Mouse (Mus musculus): ENCODE measurements around the gene Slc4a1. TPM values are rescaled to one million over a fixed set of nuclear protein-coding genes. Genes with fewer than 3 reads are reported as not detected.

Gene Slc4a1
- total and polyA plus RNA-seq, 3 experiments, result 0.02 to 0.49 (median 0.35) TPM

DNA sequence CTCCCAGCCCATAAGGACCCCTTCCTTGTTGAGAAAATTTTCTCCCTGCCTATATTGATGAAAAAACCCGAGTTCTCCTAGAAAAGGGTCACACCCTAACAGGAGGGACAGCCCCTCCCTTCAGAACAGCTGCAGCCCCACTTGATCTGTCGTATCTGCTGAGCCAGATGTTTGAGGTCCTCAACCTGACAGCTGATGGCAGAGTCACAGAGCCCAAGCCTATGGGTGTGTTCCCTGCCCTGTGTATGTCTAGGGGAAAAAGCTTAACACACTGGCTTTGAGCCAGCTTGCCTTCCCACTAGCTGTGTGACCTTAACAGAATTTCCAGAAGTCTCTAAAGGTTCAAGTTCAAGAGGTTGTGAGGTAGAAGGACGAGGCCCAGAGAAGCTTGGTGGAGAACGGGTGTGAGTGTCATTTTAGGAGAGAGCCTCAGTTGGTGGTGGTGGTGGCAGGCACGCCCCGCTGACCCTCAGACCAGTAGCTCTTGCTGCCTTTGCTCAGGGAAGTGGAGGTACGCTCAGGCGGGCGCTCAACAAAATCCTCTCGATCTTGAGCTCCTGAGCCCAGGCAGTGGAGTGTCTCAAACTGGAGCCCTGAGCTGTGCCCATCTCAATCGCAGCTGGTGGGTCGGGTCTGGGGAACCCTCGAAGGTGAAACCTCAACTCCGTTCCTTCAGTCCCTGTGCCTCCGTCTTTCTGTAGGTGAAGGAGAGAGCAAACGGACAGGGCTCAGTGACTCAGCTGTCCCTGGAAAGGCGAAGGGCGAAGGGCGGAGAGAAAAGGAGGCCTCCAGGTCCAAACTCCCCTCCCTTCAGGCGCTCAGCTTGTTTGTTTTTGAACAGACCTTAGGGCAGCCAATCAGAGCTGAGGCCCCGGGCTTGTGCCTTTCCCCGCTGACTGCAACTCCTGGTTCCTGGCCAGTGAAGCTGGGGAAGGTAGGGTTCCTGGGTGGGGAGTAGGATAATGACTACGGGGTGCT, 9.5 kb upstream of the Slc4a1 start:
- peak; percentile 93 for DNase-seq

GRCm38 (mm10) chr11:102374108-102374725, 8.2 kb upstream of the Slc4a1 start:
- DNase-seq, result no peak

- DNase-seq, result no peak
These were observed 7.6 kb upstream of the Slc4a1 start for GRCm38 (mm10) chr11:102373646-102374045.

GRCm38 (mm10) chr11:102372936-102373335, 6.9 kb upstream of the Slc4a1 start:
- no peak for DNase-seq

DNA sequence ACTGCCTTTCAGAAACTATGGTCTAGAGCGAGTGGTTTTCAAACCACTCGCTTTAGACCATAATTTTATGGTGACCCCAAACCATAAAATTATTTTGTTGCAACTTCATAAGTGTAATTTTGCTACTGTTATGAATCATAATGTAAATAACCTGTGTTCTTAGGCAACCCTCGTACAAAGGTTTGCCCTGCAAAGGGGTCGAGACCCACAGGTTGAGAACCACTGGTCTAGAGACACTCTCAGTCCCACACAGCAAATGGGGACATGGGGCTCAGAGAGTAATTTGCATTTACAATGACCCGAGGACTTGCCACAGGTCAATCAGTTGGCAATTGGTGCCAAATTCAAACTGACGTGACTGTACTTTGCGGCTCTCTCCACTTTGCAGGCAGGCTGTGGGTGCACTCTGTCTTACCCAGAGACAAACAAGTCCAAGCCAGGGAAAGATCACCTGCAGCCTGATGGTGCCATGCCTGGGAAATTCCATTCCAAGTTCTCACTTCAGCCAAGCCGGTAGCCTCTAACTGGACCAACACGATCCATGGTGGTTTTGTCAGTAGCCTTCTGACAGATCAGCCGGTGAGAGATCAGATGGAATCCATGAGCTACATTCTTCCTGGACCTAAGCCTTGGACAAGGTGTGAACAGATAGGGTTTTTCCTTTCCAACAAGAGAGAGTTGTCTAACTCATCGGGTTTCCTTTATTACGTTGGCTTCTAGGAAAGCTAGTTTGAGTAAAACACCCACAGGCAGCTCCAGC, 6.1 kb upstream of the Slc4a1 start:
- DNase-seq, result no peak

DNA sequence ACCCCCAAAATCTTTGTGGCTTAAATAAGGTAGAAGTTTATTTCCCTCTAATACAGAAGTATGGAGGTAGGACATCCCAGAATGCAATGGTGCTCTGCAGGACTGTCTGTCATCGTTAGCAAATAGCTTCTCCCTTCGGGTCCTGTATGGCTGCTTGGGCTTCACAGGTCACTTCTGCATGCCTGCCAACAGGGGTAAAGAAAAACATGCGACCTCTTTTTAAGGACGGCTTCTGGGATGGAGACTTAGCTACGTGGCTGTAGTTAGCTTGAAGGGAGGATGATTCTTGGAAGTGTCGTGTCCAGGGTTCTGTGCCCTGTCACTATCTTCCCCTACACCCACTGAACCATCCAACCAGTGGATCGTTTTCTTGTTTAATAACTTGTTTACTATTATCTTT, 4.3 kb upstream of the Slc4a1 start:
- no peak for DNase-seq

GRCm38 (mm10) chr11:102369263-102369662, 3.3 kb upstream of the Slc4a1 start:
- DNase-seq, result no peak

DNA sequence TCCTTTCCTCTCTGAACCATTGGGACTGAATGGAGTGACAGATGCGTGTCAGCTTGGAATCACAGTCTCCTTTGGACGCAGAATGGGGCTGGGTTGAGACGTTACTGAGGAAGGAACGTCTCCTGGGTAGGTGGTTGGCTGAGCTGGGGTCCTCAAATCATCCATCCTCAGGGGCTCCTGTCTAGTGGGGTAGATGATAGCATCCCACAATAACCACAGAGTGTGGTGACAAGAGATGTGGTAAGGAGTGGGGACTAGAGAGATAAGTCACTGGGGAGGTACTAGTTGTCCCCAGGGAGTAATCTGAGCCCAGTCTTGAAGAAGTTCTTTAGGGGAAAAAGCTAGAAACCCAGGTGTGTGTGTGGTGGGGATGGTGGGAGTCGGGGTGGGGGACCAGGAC, 2.3 kb upstream of the Slc4a1 start:
- DNase-seq, result no peak

- DNase-seq, result no peak
These were observed 1.7 kb upstream of the Slc4a1 start for GRCm38 (mm10) chr11:102367504-102368280.

- no peak for DNase-seq
These were observed 304 bp downstream of the Slc4a1 start for GRCm38 (mm10) chr11:102365699-102366098.

GRCm38 (mm10) chr11:102364570-102365371, 1.2 kb downstream of the Slc4a1 start:
- DNase-seq, result no peak

DNA sequence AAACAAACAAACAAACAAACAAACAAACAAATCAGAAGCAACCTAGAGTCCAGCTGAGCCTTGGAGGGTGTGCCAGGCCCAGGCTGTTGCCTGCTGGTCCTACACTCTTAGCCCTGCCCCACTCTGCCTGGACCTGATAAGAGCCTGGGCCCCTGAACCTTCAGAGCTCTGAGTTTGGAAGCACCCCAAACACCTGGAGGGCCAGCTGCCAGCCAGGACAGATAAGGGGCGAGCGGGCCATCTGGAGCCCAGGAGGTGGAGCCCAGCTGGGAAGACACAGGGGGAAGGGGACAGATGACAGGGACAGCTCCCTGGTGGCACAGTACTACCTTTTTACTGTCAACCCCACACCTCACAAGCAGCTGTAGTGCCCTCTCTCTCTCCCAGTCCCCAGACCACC, 2.4 kb downstream of the Slc4a1 start:
- DNase-seq, result no peak

DNA sequence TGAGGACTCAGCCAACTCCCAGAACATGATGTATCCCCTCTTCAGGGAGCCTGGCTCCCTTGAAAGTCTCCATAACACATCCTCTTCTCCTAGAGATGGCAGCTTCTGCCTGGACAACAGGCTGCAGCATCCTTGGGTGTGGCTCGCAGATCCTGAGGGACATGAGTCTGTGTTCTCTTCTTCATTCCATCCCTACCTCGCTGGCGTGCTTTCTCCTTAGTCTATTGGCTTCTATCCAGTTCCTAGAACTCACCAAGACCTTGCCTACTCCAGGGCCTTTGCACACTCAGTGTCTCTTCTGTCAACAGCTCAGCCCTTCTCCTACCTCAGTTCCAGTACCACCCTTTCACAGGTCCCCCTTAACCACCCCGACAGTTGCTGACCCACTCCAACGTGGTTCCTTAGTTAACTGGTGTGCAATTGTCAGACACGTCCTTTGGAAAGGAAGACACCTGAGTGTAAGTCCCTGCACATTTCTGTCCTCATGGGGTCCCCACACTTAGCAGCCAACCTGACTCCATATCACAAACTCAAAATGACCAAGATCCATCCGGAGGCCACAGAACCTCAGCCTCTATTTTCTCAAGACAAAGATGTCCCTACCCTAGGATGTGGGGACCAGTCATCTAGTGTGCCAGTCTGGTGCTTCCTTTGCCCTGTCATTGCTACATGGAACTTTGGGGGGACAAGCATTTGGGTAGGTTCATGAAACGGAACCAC, 4.1 kb downstream of the Slc4a1 start:
- DNase-seq, result no peak

DNA sequence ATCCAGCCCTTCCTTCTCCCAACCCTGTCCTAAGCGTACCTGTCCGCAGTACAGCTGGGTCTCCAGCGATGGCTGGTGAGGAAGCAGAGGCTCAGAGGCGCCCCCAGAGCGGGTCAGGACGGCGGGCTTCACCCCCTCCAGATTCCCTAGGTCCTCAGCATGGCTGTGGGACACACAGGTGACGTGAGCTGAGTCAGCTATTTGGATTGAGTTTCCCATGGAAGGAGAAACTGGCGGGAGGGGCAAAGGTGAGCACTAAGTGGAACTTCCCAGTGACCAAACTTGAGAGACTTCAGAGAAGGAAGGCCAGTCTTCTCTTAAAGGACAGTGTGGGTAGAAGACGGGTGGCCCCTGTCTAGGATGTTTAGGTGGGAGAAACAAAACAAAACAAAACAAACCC, 7.6 kb downstream of the Slc4a1 start:
- DNase-seq, result no peak

DNA sequence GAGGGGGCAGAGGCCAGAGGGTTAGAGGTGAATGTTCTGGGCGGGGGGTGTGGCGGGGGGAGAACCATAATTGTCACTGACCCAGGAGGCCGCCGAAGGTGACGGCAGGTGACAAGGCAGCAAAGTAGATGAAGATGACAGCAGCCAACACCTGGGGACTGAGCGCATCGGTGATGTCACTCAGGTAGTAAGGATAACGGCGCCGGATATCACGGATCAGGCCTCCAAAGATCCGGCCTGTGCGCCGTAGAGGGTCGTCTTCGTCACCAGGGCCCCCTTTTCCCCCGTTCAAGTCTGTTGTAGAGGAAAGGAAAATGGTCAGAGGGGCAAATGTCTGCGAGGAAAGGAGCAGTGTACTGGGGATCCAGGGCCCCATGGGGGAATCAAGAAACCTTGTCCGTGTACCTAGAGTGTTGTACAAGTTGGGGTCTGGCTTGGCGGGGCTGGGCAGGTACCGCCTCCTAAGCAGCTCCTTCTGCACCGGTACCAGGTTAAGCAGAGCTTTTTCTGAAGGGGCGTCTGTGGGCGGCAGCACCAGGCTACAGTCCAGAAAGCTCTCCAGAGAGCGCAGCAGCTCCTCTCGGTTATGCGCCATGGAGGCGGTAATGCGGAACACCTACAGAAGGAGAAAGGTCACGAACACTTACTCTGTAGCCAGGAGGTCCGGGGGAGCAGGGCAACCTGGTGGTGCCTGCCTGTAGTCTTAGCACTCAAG, 9.2 kb downstream of the Slc4a1 start:
- DNase-seq, result no peak

DNA sequence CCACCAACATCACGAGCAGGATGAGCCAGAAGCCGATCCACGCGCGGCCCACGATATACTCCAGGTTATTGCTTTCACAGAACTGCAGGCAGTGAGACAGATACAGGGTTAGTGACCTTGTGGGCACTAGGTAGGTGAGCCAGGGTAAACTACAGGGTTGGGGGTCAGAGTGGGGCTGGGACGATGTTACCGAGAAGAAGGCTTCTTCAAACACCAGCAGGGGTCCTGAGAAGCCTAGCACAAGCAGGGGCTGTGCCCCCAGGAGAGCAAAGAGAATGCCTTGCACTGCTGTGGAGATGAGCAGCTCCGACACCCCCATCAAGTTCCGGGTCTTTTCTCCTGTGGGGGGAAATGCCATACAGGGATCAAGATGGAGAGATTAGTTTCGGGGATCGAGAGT, 9.8 kb downstream of the Slc4a1 start:
- DNase-seq, result no peak

DNA sequence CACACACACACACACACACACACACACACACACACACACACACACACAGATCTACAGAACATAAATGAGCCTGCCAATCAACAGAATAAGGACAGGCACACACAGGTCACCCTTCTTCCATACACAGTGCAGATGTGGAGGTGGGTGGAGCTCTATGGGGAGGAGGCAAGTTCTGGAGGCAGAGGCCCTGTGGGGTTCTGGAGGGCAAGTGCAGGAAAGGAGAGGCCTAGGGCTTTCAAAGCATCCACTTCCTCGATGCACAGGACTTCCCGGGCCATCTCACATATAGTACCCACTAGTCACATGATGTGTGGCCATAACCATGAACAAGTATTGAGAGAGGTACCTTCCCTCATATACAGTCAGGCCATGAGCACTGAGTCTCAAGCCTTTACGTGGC, 10.5 kb downstream of the Slc4a1 start:
- DNase-seq, result no peak

DNA sequence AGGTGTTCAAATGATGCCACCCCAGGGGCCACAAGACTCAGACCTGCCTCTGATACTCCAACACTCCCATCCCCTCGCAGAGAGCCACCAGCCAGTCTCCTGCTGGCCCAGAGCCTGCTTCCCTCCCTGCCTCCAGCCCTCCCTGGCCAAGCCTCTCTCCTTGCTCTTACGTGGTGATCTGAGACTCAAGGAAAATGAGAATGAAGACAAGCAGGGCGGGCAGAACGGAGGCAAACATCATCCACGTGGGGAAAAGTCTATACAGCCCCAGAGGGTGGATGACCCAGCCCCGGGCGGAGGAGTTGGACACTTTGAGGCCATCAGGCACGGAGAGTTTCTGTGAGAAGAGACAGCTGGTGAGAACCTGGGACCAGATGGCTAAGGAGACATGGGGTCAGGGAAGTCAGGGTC, 13.0 kb downstream of the Slc4a1 start:
- DNase-seq, result no peak

GRCm38 (mm10) chr11:102352378-102352777, 13.6 kb downstream of the Slc4a1 start:
- DNase-seq, result no peak
